Mouse (Mus musculus) testis, postnatal 10 days (tissue): Measurements from ENCODE around the gene Sorbs2.

ENCODE experiments used
- DNase-seq: peaks from one replicate; pipeline ENCODE4 v3.0.0; 2021; ENCODE audit warnings: low spot score

The Sorbs2 gene

GRCm38 (mm10) chr8:45681171-45681570 is 173.6 kb downstream of the Sorbs2 start:
- DNase-seq: no peak

DNA sequence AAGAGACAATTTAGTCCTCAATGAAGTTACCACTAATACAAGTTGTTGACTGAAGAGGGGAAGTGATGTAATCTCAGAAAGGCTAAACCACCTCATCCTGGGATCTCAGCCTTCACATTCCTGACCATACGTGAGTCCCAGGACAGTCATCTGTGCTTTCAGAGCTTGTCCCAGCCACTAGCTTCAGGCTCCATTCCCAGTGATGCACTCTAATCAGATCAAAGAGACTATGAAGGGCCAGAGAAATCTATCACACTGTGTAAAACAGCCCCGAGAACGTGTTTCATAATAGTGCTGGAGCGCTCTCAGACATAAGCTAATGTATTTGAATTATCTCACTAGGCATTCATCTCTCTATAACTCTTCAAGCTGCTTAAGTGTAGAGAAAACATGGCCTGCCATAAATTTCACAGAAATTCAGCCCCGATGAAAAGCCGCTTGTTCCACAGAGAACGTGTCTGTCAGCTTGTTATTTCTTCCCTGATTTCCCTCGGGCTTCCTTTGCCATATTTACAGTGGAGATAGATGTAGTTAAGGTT is 175.3 kb downstream of the Sorbs2 start:
- DNase-seq: no peak

DNA sequence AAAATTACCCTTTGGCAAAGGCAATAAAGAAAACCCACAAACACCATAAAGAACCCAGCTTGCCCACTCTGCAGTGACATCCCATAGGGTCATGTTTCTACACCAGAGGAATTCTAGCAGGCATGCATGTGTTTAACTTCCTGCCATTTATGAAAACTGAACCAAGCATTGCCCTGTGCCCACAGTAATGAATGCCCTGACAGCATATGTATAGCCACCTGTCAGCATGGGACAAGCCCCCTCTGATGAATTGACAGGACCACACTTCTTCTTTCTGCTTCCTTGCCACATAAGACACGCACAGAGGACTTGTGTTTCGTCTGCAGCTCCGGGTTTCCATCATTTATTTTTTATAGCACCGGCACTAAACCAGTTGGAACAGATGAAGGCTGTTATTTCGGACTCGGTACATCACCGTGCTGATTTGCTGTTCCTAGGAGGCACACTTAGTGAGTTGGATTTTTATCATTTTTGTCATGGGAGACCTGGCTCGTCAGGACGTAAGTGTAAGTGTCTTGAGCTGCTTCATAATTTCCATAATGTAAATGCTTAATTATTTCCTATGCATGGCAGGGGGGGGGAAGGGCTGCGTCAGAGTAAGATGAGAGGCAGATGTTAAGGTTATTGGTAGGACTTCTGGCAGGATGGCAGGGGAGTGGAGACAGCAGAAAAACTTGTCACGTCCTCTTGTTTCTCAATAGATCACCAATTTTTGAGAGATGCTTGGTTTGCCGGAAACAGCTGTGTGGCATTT is 180.5 kb downstream of the Sorbs2 start:
- no peak for DNase-seq

DNA sequence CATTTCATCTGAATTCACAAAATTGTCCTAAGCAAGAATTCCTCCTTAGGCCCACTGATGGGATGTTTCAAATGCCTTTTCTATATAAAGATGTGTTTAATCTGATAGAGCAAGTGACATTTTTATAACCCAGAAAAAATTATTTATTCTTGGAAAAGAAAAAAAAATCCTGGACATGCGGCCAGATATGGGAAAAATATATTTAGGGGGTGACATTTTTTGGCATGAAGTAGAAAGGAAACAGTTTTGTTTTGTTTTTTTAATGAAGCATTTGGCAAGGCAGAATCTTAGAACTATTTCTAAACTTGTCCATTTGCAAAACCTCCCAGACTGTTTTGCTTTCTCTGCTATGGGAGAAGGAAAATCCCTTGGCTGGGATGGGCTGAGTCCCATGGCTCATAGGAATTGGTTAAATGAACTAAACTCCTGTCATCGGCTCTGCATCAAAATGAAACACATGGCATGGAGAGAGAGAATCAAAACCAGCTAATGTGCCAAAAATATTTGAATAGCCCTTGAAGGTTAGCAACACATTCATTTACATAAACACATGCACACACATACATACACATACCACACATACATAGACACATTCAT is 182.1 kb downstream of the Sorbs2 start:
- no peak for DNase-seq

GRCm38 (mm10) chr8:45700100-45700499 is 192.5 kb downstream of the Sorbs2 start:
- no peak for DNase-seq

- no peak for DNase-seq
These were observed 196.1 kb downstream of the Sorbs2 start for GRCm38 (mm10) chr8:45703700-45704101.

GRCm38 (mm10) chr8:45709098-45709497 is 201.5 kb downstream of the Sorbs2 start:
- DNase-seq: no peak

DNA sequence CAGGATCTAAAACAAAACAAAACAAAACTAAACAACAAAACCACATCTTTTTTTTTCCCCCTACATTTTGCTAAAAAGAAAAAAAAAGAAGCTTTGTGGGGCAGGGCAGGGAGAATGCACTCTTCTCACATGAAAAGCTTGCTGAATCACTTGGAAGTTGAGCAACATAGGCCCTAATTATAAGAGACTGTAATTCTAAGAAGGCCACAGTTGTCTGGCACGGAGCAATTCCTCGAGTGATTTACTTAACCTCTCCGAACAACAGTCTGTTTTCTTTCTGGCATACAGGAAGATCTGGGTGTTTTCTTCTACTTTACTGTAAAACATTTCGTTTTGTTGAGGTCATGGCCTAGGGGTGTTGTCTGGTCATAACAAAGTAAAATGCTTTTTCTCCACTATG is 202.1 kb downstream of the Sorbs2 start:
- DNase-seq: no peak

DNA sequence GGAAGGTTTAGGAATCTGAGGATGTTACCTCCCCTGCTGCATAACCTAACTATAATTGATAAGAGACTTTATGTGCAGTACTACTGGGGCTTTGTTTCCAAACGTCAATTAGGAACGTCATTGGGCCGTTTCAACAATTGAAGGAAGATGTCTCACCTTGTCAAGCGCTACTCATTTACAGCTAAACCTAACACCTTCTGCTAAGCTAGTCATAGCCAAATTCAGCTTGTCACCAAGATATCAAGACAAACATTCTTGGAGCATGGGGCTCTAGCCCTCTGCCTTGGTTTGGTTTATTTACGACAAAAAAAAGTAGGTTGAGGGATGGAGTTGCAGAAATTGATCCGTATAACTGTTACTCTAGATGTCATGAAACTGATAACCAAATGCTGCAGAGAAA is 205.0 kb downstream of the Sorbs2 start:
- DNase-seq: no peak

DNA sequence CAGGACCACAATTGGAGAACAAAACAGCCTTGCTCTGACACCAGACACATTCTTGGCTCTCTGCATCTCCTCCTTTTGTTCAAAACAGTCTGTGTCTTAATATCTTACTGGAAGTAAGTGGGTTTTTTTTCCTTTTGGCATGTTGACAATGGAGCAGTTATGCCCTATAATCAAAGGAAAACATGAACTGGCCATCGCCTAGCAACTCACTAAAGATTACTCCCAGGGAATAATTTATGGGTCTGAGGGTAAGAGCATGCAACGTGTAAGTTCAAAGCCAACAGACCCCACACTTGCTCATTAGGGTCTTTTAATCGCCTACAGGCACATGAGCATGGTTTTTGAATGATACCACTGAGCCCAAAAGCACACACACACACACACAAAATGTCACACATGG is 207.2 kb downstream of the Sorbs2 start:
- no peak for DNase-seq

- DNase-seq: no peak
These were observed 207.9 kb downstream of the Sorbs2 start for GRCm38 (mm10) chr8:45715330-45716027.

DNA sequence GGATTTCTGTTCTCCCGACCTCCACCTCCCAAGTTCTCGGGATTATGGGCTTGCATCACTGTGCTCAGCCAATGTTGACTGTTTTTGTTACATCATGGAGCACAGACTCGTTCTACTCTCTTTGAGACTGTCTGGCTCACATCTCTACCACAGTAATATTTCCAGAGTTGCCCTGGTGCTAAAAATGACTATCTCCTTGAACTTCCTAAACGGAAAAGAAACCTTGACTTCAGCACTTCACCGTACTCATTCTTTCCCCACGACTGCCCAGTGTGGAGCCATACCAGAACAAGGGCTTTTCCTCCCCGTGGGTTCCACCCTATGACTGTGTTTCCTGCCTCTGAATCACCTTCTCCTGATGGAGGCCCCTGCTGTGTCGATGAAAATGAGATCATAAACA is 212.2 kb downstream of the Sorbs2 start:
- no peak for DNase-seq

DNA sequence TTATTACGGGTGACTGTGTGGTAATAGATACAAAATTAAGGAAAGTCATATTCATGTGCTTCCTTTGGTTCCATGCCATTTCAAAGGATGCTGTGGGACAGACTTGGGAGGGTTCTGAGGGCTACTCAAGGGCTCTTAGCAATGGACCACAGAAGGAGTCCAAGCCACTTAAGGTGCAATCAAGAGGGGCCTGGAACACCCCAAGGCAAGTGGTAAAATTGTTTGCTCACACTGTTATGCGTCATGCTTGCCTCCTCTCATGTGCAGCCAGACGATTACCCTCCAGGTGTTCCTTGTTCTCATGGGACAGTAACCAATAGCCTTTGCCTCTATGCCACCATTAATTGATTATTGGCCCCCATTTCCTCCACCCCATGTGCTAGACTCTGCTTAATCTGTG is 216.6 kb downstream of the Sorbs2 start:
- DNase-seq: no peak

DNA sequence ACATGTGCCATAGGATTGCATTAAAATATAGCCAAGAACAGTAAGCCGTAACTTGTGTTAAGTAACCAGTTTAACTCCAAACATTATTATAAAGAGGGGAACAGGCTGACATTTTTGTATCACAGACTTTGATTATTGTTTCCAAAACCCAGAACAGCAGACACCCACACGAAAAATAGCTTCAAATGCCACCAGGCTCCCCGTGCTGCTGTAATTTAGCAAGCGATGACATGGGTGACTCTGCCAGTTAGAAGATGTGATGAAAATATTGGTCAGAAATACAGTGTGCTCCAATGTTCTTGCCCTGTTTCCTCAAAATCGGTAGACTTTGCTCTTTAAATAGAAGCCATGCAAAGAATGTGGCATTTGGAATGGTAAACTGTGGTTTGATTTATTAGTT is 217.7 kb downstream of the Sorbs2 start:
- no peak for DNase-seq

DNA sequence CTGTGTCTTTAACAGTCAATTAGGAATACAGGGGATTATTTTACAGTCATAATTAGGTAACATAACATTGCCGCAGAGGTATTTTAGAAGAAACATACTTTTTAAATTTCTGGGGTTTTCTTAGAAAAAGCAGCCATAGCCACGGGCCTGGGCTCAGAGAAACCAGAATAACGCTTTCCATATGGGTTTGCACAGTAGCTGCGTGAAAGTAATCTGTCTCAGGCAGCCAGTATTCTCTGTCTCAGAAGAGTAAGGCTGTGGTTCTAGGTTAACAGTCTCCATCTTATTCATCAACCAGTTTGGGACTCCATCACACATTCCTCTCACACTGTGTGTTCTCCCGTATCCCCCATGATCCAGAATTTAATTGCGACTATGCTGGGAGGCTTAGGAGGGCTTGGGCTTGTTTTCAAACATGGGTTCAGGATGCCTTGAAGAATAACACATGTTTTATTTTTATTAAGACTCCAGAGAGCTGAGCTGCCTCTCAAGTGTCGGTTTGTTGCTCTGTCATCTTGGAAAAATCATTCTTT is 222.3 kb downstream of the Sorbs2 start:
- DNase-seq: no peak

GRCm38 (mm10) chr8:45730795-45731194 is 223.2 kb downstream of the Sorbs2 start:
- DNase-seq: no peak

GRCm38 (mm10) chr8:45734071-45734470 is 226.5 kb downstream of the Sorbs2 start:
- DNase-seq: no peak

GRCm38 (mm10) chr8:45737266-45737665 is 229.7 kb downstream of the Sorbs2 start:
- DNase-seq: no peak

DNA sequence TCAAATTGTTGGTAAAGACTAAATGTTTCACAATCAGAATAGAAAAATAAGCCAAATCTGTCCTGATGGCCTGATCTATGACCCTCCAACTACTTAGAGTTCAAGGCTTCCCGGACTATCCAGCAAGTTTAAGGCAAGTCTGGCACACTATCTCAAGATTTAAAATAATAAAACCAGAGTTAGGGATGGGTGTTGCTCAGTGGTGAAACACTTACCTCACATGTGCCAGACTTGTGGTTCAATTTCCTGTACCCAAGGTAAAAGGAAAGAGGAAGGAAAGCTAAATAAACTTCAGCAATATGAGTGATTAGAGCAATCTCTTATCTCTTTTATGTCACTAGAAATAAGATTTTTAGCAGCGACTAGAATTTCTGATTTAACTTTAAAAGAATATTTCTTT is 235.7 kb downstream of the Sorbs2 start:
- DNase-seq: no peak

GRCm38 (mm10) chr8:45743739-45744138 is 236.2 kb downstream of the Sorbs2 start:
- no peak for DNase-seq

DNA sequence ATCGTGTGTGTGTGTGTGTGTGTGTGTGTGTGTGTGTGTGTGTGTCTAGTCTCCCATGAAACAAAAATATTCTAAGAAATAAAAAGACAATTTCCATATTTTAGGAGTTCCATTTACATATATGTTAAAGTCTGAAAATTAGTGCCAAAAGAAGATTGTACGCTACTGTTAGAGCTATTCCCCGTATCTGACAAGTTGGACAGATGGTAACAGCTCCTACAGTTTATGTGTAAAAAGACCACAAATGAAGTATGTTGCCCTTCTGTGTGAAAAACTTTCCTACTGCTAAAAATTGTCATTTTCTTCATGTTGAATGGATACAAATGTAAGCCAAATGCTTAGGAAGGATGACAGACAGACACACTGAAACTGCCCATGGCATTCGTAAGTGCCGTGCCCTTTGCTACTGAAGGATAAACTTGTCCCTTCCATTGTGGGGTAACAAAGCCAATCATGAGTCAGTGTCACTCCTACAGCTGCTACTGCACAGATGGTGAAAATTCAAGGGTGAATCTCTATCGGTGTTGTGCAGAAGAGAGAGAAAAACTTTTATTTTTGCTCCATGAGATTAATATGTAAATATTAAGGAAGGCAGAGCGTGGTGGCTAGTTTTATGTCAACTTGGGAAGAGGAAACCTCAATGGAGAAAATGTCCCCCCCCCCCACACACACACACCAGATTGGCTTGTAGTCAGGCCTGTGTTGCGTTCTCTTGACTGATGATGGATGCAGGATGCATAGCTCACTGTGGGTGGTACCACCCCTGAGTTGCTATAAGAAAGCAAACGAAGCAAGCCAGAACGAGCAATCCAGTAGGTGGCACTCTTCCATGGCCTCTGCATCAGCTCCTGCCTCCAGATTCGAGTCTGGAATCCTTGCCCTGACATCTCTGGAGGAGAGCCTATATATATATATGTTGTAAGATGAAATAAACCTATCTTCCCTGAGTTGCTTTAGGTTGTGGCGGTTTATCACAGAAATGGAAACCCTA is 244.2 kb downstream of the Sorbs2 start:
- no peak for DNase-seq

- DNase-seq: no peak
These were observed 247.9 kb downstream of the Sorbs2 start for GRCm38 (mm10) chr8:45755482-45755881.
